Mouse (Mus musculus) ES-Bruce4 (cell line): ENCODE measurements around the gene Rhoj. TPM values are rescaled to one million over a fixed set of nuclear protein-coding genes. Genes with fewer than 3 reads are reported as not detected.

ENCODE experiments used
- H3K27ac ChIP-seq: 2 replicates; pipeline ENCODE4 v1.5.1; 2012; ENCODE audit warnings: low read length, inconsistent platforms; ENCODE audit not compliant: insufficient read depth
- H3K27me3 ChIP-seq: 2 replicates; pipeline ENCODE4 v1.6.1; 2012; ENCODE audit warnings: mild to moderate bottlenecking, low read length, inconsistent platforms; ENCODE audit not compliant: control insufficient read depth, poor library complexity, insufficient read depth, severe bottlenecking
- H3K36me3 ChIP-seq: 2 replicates; pipeline ENCODE4 v1.6.1; 2012; ENCODE audit warnings: inconsistent platforms, mild to moderate bottlenecking, low read length, moderate library complexity; ENCODE audit not compliant: control insufficient read depth, poor library complexity, insufficient read depth, severe bottlenecking
- H3K4me1 ChIP-seq: one replicate; pipeline ENCODE4 v1.8.1; 2011; ENCODE audit warnings: low read length; ENCODE audit not compliant: control insufficient read depth, insufficient read depth
- H3K4me3 ChIP-seq: 2 replicates; pipeline ENCODE4 v1.5.1; 2011; ENCODE audit warnings: low read depth, mild to moderate bottlenecking, low read length
- H3K9ac ChIP-seq: 2 replicates; pipeline ENCODE4 v1.6.1; 2012; ENCODE audit warnings: low read depth, mild to moderate bottlenecking, inconsistent platforms; ENCODE audit not compliant: poor library complexity, severe bottlenecking
- H3K9me3 ChIP-seq: replicated peaks from 2 replicates; pipeline ENCODE4 v1.6.1; 2012; ENCODE audit warnings: mild to moderate bottlenecking, low read length, inconsistent platforms; ENCODE audit not compliant: control insufficient read depth, poor library complexity, insufficient read depth, severe bottlenecking
- CTCF ChIP-seq: IDR thresholded peaks from one replicate; pipeline ENCODE4 v1.8.1; 2011; ENCODE audit warnings: low read depth, low read length
- EP300 ChIP-seq: IDR thresholded peaks from 2 replicates; pipeline ENCODE4 v1.6.1; 2011; ENCODE audit warnings: low read depth, low read length; ENCODE audit not compliant: insufficient read depth
- POLR2A ChIP-seq: IDR thresholded peaks from one replicate; pipeline ENCODE4 v1.8.1; 2011; ENCODE audit warnings: low read length; ENCODE audit not compliant: insufficient read depth
- polyA plus RNA-seq: library from polyadenylated mRNA; stranded (reverse); fragments of >200 nt; gene quantifications from 2 replicates; pipeline ENCODE4 v1.2.4, GENCODE M21; 2011; ENCODE audit warnings: low read depth; ENCODE audit not compliant: missing spikeins, insufficient read depth, insufficient read length

Rhoj gene
- not detected in 2 replicates for polyA plus RNA-seq

DNA sequence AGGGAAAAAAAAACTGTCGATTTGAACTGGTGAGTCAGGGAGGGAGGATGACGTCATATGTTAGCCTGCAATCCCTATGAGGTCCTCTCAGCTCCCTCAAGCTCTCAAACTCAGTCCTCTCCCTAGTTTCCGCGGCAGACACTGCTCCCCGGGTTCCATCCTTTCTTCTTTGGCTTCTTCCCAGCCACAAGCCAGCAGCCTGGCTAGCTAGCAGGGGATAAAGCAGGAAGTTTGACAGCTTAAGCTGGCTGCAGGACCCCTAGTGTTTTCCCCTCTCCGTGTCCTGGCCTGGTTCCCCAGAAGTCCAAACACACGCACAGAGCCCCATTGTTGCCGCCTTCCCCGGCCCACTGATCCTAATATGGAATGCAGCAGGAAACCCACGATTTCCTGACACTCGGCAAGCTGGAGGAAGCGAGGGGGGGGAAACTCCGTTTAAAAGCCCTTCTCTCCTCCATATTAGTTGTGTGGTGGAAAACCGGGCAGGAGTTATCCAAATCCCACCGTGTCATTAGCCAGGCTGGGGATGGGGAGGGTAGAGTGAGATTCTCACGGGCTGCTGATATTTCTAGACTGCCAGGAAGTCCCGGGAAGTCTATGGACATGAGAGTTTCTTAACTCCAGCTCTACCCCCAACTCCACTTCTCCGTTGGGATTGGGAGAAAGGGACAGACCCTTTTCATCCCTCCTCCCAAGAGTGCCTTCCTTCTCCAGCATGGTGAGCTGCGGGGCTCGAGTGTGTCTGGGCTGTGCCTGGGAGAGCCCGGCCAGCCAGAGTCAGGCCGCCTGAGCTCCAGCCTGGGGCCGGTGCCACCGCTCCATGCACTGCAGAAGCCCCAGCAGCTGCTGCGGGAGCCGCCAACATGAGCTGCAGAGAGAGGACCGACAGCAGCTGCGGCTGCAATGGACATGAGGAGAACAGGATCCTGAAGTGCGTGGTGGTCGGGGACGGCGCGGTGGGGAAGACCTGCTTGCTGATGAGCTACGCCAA lies at the start of gene Rhoj:
Rhoj (plus strand) TSS at position 362 of the 991 bp plus-strand sequence.
- H3K27ac ChIP-seq = no peak within 1 kb of the TSS
- no peaks in the 10 kb centered on the region for H3K36me3 ChIP-seq
- no peak for TF ChIP-seq EP300
- no peak for TF ChIP-seq POLR2A
- TF ChIP-seq CTCF = no peak
- H3K4me3 ChIP-seq = peak within 1 kb of the TSS; percentile 53
- no peak within 1 kb of the TSS for H3K9ac ChIP-seq
- H3K9me3 ChIP-seq = no peaks in the 10 kb centered on the region
- H3K27me3 ChIP-seq = peaks cover 4% of the 10 kb centered on the region; the same call in 1 of the 2 replicates
- H3K4me1 ChIP-seq = no peaks in the 10 kb centered on the region

DNA sequence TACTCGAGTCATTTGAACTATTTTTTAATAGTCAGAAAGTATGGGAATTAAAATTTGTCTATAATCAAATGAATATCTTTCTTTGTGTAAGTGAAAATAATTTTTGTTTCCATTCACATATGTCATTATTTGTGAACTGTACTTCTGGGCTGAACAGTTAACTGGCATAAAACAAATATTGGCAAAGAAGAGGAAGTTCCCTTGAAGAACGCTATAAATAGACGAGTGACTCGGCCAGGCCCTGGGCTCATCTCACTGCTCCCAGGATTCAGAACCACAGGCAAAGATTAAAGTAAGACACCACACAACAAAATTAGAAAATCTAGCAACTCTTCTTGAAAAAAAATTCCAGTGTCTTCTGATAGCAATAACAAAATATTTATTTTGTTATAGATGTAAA lies 36.4 kb upstream of the Rhoj start:
- no peak overlapping the region for H3K9ac ChIP-seq
- no peak overlapping the region for H3K27ac ChIP-seq
- H3K36me3 ChIP-seq = no peaks in the 10 kb centered on the region
- no peaks in the 10 kb centered on the region for H3K4me1 ChIP-seq
- H3K9me3 ChIP-seq = no peaks in the 10 kb centered on the region
- no peaks in the 10 kb centered on the region for H3K27me3 ChIP-seq
- H3K4me3 ChIP-seq = no peak overlapping the region
- TF ChIP-seq POLR2A = no peak
- TF ChIP-seq CTCF = no peak
- no peak for TF ChIP-seq EP300

GRCm38 (mm10) chr12:75275730-75276129 lies 32.4 kb upstream of the Rhoj start:
- no peak for TF ChIP-seq CTCF
- TF ChIP-seq POLR2A = no peak
- no peak for TF ChIP-seq EP300
- H3K4me1 ChIP-seq = no peaks in the 10 kb centered on the region
- no peak overlapping the region for H3K4me3 ChIP-seq
- H3K27me3 ChIP-seq = no peaks in the 10 kb centered on the region
- no peak overlapping the region for H3K9ac ChIP-seq
- no peaks in the 10 kb centered on the region for H3K36me3 ChIP-seq
- no peaks in the 10 kb centered on the region for H3K9me3 ChIP-seq
- H3K27ac ChIP-seq = no peak overlapping the region

DNA sequence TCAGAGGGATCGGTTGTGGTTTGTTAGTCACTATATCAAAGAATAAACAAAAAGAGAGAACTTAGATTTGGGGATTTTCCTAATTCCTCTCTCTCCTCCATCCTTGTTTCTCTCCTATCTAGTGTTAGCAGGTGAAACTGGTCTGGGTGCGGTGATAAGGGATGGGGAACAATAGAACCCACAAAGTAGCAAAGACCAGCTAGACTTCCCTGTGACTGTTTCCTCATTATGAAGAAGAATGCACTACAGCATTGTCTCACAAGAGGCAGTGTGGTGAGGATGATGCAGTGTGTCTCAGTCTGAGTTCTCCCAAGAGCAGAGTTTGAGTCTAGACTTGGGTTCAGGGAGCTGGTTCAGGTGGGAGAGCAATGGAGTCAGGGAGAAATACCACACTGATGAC lies 30.7 kb upstream of the Rhoj start:
- no peaks in the 10 kb centered on the region for H3K27me3 ChIP-seq

DNA sequence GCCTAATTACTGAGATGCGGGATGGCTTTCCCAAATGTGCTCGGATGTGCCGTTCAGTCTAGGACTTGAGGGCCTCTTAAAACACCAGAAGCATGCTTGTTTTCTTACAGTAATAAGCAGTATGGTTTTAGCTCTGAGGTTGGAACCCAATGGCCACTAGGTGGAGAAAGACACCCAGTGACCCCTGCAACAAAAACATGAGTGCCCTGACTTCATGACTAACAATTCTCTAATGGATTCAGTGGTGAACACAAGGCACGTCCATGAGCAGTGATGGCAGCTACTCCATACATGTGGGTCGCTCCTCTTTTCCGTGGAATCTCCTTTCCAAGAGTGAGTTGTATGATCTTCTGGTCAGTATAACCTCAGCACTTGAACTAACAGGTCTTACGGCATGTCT lies 27.6 kb upstream of the Rhoj start:
- no peaks in the 10 kb centered on the region for H3K9me3 ChIP-seq
- H3K36me3 ChIP-seq = no peaks in the 10 kb centered on the region
- no peaks in the 10 kb centered on the region for H3K4me1 ChIP-seq
- no peaks in the 10 kb centered on the region for H3K27me3 ChIP-seq
- H3K27ac ChIP-seq = no peak overlapping the region
- TF ChIP-seq EP300 (no peak), POLR2A (no peak), CTCF (no peak)
- H3K4me3 ChIP-seq = no peak overlapping the region
- H3K9ac ChIP-seq = no peak overlapping the region

More for the DNA sequence above, 30.7 kb upstream of the Rhoj start:
- H3K9me3 ChIP-seq = no peaks in the 10 kb centered on the region
- H3K4me3 ChIP-seq = no peak overlapping the region
- TF ChIP-seq POLR2A (no peak), CTCF (no peak), EP300 (no peak)
- H3K27ac ChIP-seq = no peak overlapping the region
- H3K9ac ChIP-seq = no peak overlapping the region
- no peaks in the 10 kb centered on the region for H3K36me3 ChIP-seq
- H3K4me1 ChIP-seq = no peaks in the 10 kb centered on the region

GRCm38 (mm10) chr12:75283226-75283625 lies 24.9 kb upstream of the Rhoj start:
- Histone ChIP-seq H3K9me3 (no peaks in the 10 kb centered on the region), H3K4me1 (no peaks in the 10 kb centered on the region), H3K27ac (no peak overlapping the region)

More at GRCm38 (mm10) chr12:75283226-75283625, 24.9 kb upstream of the Rhoj start:
- no peak overlapping the region for H3K4me3 ChIP-seq
- H3K27me3 ChIP-seq = no peaks in the 10 kb centered on the region
- TF ChIP-seq POLR2A (no peak), EP300 (no peak), CTCF (no peak)
- no peaks in the 10 kb centered on the region for H3K36me3 ChIP-seq
- no peak overlapping the region for H3K9ac ChIP-seq
